Mouse (Mus musculus) C2C12 (cell line): Measurements from ENCODE around the gene Tomt. TPM values are rescaled to one million over a fixed set of nuclear protein-coding genes. Genes with fewer than 3 reads are reported as not detected.

Experiments
- H3K27me3 ChIP-seq: one replicate; pipeline ENCODE4 v1.6.1; 2011; ENCODE audit not compliant: control insufficient read depth, insufficient read depth, insufficient read length
- H3K36me3 ChIP-seq: one replicate; pipeline ENCODE4 v1.6.1; 2011; ENCODE audit not compliant: control insufficient read depth, insufficient read depth
- H3K4me3 ChIP-seq: one replicate; pipeline ENCODE4 v1.5.1; 2011; ENCODE audit warnings: mild to moderate bottlenecking, control low read depth; ENCODE audit not compliant: poor library complexity, insufficient read depth, severe bottlenecking
- H3K79me2 ChIP-seq: one replicate; pipeline ENCODE4 v1.6.1; 2011; ENCODE audit not compliant: control insufficient read depth, insufficient read depth
- H3K79me3 ChIP-seq: one replicate; pipeline ENCODE4 v1.6.1; 2011; ENCODE audit warnings: low read depth, control low read depth
- H3ac ChIP-seq: one replicate; pipeline ENCODE3; 2011; ENCODE audit warnings: low read depth; ENCODE audit not compliant: control insufficient read depth, insufficient read length
- CEBPB ChIP-seq: IDR thresholded peaks from one replicate; pipeline ENCODE4 v1.6.1; 2011; ENCODE audit warnings: low read depth, mild to moderate bottlenecking, control low read depth, moderate library complexity
- CTCF ChIP-seq: IDR thresholded peaks from one replicate; pipeline ENCODE4 v1.5.1; 2011; ENCODE audit not compliant: control insufficient read depth, insufficient read depth, insufficient read length
- FOSL1 ChIP-seq: IDR thresholded peaks from one replicate; pipeline ENCODE4 v1.8.0; 2011; ENCODE audit warnings: mild to moderate bottlenecking, low read length; ENCODE audit not compliant: poor library complexity, insufficient read depth, severe bottlenecking
- MAX ChIP-seq: IDR thresholded peaks from one replicate; pipeline ENCODE4 v1.6.1; 2011; ENCODE audit warnings: mild to moderate bottlenecking, control low read depth
- MYOD1 ChIP-seq: IDR thresholded peaks from one replicate; pipeline ENCODE4 v1.6.1; 2011; ENCODE audit warnings: low read depth; ENCODE audit not compliant: control insufficient read depth, insufficient read length
- MYOG ChIP-seq: IDR thresholded peaks from one replicate; pipeline ENCODE4 v1.6.1; 2011; ENCODE audit not compliant: control insufficient read depth, insufficient read length; ENCODE audit errors: extremely low read depth
- USF1 ChIP-seq: IDR thresholded peaks from one replicate; pipeline ENCODE4 v1.6.1; 2011; ENCODE audit warnings: low read depth, mild to moderate bottlenecking, control low read depth, moderate library complexity
- microRNA-seq: library from miRNA; unstranded; fragments of <30 nt; microRNA quantifications from one replicate; pipeline ENCODE4, GENCODE M21; 2019; ENCODE audit warnings: borderline microRNAs expressed
- polyA plus RNA-seq: library from polyadenylated mRNA; unstranded; fragments of >200 nt; fragmentation: generic; extraction: Trizol; gene quantifications from one replicate; pipeline ENCODE4 v1.2.1, GENCODE M21; 2012; ENCODE audit warnings: missing spikeins

Tomt gene
- polyA plus RNA-seq, 1 experiment: 0.12 TPM

DNA sequence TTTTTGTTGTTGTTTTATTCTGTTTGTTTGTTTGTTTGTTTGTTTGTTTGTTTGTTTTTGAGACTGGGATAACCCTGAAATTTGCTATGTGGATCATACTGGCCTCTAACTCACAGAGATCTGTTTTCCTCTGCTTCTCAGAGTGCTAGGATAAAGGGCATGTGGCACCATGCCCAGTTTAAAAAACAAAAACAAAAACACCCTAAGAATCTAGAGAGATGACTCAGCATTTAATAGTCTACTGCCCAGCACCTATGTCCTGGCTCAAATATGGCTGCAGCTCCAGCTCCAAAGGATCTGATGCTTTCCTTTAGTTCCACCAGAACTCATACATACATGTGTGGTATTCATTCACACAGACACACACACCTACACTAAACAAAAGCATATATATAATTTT is 45.2 kb downstream of the Tomt start:
- H3K4me3 ChIP-seq: no peak overlapping the region
- H3K36me3 ChIP-seq: no peaks in the 10 kb centered on the region
- no peaks in the 10 kb centered on the region for H3K27me3 ChIP-seq
- H3ac ChIP-seq: no peak overlapping the region
- no peaks in the 10 kb centered on the region for H3K79me3 ChIP-seq
- no peaks in the 10 kb centered on the region for H3K79me2 ChIP-seq
- TF ChIP-seq CEBPB: no peak
- no peak for TF ChIP-seq FOSL1
- no peak for TF ChIP-seq MYOG
- TF ChIP-seq MYOD1: no peak
- no peak for TF ChIP-seq CTCF

DNA sequence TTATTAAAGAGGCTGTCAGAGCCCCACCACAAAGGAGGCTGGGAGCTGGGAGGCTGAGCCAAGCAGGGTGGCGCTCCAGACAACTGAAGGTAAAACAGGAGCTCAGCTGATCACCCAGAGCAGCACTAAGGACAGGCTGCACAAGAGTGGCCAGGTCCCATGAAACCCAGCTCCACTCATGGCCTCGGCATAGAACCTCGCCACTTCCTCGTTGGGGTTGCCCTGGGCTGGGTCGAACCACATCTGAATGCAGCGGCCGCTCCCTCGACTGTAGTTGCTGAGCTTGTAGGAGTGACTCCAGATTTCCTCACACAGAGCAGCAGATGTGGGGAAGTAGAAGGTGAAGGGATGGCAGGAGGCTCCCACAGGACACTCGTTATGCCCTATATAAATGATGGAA is 47.8 kb downstream of the Tomt start:
- no peaks in the 10 kb centered on the region for H3K79me2 ChIP-seq
- H3K27me3 ChIP-seq: no peaks in the 10 kb centered on the region
- H3K79me3 ChIP-seq: no peaks in the 10 kb centered on the region
- no peak overlapping the region for H3K4me3 ChIP-seq
- no peak for TF ChIP-seq CEBPB
- no peak for TF ChIP-seq CTCF
- TF ChIP-seq MYOG: no peak
- TF ChIP-seq USF1: no peak
- TF ChIP-seq MYOD1: no peak
- TF ChIP-seq FOSL1: no peak
- no peak for TF ChIP-seq MAX
- no peak overlapping the region for H3ac ChIP-seq
- no peaks in the 10 kb centered on the region for H3K36me3 ChIP-seq

DNA sequence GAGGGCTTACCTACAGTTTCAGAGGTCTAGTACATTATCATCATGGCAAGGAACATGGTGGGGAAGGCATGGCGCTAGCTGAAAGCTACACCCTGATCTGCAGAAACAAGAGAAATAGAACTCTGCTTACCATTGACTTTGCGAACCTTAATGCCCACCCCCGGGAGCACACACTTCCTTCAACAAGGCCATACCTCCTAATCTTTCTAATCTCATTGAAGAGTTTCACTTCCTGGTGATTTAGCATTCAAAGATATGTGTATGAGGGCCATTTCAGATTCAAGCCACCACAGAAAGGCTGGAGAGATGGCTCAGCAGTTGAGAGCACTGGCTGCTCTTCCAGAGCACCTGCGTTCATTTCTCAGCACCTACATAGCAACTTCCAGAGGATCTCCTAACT is 49.1 kb downstream of the Tomt start, which contains the start of gene Folr2:
TSS of gene Folr2 (minus strand) at position 101 of the 400 bp plus-strand sequence.
- H3K36me3 ChIP-seq: no peaks in the 10 kb centered on the region
- H3K79me2 ChIP-seq: no peaks in the 10 kb centered on the region
- H3K79me3 ChIP-seq: no peaks in the 10 kb centered on the region
- H3K27me3 ChIP-seq: no peaks in the 10 kb centered on the region
- TF ChIP-seq MYOD1 (no peak), USF1 (no peak), CEBPB (no peak), MYOG (no peak), FOSL1 (no peak), MAX (no peak), CTCF (no peak)
- no peak within 1 kb of the TSS for H3K4me3 ChIP-seq
- H3ac ChIP-seq: no peak within 1 kb of the TSS

DNA sequence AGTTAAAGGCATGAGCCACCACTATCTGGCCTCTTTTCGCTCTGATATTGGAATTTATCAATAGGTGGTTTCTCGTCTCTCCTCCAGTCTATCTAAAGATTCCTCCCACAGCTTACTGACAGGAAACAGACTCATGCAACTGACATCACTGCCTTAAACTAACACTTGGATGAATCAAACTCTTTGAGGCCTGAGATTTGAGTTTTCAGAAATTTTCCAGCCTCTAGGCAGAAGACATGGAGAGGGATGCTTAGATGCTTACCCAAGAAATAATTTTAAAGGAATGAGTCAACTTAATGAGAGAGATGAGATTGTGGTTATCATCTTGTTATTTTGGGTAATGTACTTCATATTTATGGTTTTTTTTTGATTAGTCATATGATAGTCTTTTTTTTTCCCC is 52.3 kb downstream of the Tomt start:
- H3K79me2 ChIP-seq: no peaks in the 10 kb centered on the region
- no peaks in the 10 kb centered on the region for H3K36me3 ChIP-seq
- no peaks in the 10 kb centered on the region for H3K27me3 ChIP-seq
- no peak overlapping the region for H3ac ChIP-seq
- H3K79me3 ChIP-seq: no peaks in the 10 kb centered on the region
- no peak for TF ChIP-seq USF1
- H3K4me3 ChIP-seq: no peak overlapping the region

DNA sequence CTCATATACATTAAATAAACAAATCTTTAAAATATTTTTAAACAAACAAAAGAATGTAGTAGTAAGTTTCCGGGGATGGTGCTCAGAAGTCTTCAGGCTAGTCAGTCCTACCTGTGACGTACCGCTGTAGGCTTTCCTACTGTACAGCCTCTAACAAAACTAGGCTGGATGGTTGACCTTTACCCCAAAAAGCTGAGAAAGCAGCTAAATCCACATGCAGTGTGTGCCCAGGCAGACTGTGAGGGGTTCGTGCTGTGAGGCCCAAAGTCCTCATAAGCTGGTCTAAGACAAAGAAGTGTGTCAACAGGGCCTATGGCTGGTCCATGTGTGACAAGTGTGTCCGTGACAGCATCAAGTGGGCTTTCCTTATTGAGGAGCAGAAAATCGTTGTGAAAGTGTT is 53.3 kb downstream of the Tomt start:
- H3K4me3 ChIP-seq: no peak overlapping the region
- H3K27me3 ChIP-seq: no peaks in the 10 kb centered on the region
- H3K79me2 ChIP-seq: no peaks in the 10 kb centered on the region
- TF ChIP-seq CTCF: no peak
- no peak for TF ChIP-seq FOSL1
- TF ChIP-seq CEBPB: no peak
- no peak for TF ChIP-seq USF1
- TF ChIP-seq MYOD1: no peak
- TF ChIP-seq MYOG: no peak
- no peak for TF ChIP-seq MAX
- no peak overlapping the region for H3ac ChIP-seq
- H3K79me3 ChIP-seq: no peaks in the 10 kb centered on the region
- H3K36me3 ChIP-seq: no peaks in the 10 kb centered on the region

DNA sequence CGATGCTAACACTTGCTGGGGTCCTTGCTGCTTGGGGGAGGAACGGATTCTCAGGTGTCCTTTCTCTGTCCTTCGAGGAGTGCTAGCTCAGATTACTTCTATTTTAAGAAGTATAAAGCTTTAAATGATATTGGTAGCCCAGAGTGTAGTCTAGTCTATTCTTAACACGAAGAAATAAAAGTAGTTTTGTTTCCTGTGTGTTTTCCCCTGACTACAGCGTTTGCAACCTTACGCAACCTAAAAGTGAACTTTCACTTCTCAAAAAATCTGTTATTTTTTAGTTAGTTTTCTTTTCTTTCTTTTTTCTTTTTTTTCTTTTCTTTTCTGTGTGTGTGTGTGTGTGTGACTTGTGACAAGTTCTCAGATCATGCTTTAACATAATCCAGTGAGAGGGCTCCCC is 54.5 kb downstream of the Tomt start:
- Histone ChIP-seq H3K4me3 (no peak overlapping the region), H3K79me2 (no peaks in the 10 kb centered on the region), H3ac (no peak overlapping the region), H3K79me3 (no peaks in the 10 kb centered on the region), H3K36me3 (no peaks in the 10 kb centered on the region), H3K27me3 (no peaks in the 10 kb centered on the region)
- TF ChIP-seq FOSL1 (no peak), MAX (no peak), CTCF (no peak), MYOD1 (no peak), CEBPB (no peak), MYOG (no peak), USF1 (no peak)

Small RNAs within 50 kb of the gene (microRNA-seq; reads per million reads assigned to microRNA genes)
- gene Gm22655: not detected

Other genes starting within 250 kb of the Tomt start
- gene Clpb, start 242.7 kb downstream of the Tomt start, polyA plus RNA-seq: 67.3 TPM
- 0.05 TPM for gene Phox2a, start 88.0 kb downstream of the Tomt start, polyA plus RNA-seq
- 116 TPM for gene Inppl1, start 68.1 kb downstream of the Tomt start, polyA plus RNA-seq
- 0.08 TPM for gene Folr2, start 49.2 kb downstream of the Tomt start, polyA plus RNA-seq
- 85.0 TPM for gene Anapc15, start 42.6 kb downstream of the Tomt start, polyA plus RNA-seq
- 0.67 TPM for gene Folr1, start 35.6 kb downstream of the Tomt start, polyA plus RNA-seq
- 200 TPM for gene Lamtor1, start 455 bp downstream of the Tomt start, polyA plus RNA-seq
- gene Lrrc51, start 27.5 kb upstream of the Tomt start, polyA plus RNA-seq: 1.7 TPM
- gene Numa1, start 27.8 kb upstream of the Tomt start, polyA plus RNA-seq: 80.4 TPM
- gene Il18bp, start 112.3 kb upstream of the Tomt start, polyA plus RNA-seq: 0.95 TPM
- 55.8 TPM for gene Rnf121, start 159.1 kb upstream of the Tomt start, polyA plus RNA-seq
- 13.2 TPM for gene Xndc1, start 159.2 kb upstream of the Tomt start, polyA plus RNA-seq
- 0.16 TPM for gene Xntrpc, start 159.4 kb upstream of the Tomt start, polyA plus RNA-seq
- gene Trpc2, start 176.8 kb upstream of the Tomt start, polyA plus RNA-seq: not detected
- 0.05 TPM for gene Art1, start 195.4 kb upstream of the Tomt start, polyA plus RNA-seq
- gene Art5, start 203.1 kb upstream of the Tomt start, polyA plus RNA-seq: not detected
- 0.01 TPM for gene Chrna10, start 210.5 kb upstream of the Tomt start, polyA plus RNA-seq